Mouse (Mus musculus) CH12.LX (cell line): ENCODE data around the gene Exosc2. TPM values are rescaled to one million over a fixed set of nuclear protein-coding genes. Genes with fewer than 3 reads are reported as not detected.

Experiments used
- DNase-seq: peaks from one replicate; pipeline ENCODE4 v3.0.0-alpha.2; 2013; ENCODE audit errors: extremely low read depth
- H3K27ac ChIP-seq: 2 replicates; pipeline ENCODE4 v1.5.1; 2012; ENCODE audit warnings: low read depth, mild to moderate bottlenecking, control low read depth, moderate library complexity; ENCODE audit not compliant: insufficient read depth
- H3K27me3 ChIP-seq: replicated peaks from 2 replicates; pipeline ENCODE3; 2012; ENCODE audit warnings: inconsistent platforms
- H3K36me3 ChIP-seq, 2 experiments: replicated peaks in 1 of 2; 2 replicates each; pipeline versions ENCODE3 to v1.6.1; 2012; ENCODE audit warnings: inconsistent platforms in 1 of 2, low read length in 1 of 2, mild to moderate bottlenecking in 1 of 2, mixed read lengths in 1 of 2, moderate library complexity in 1 of 2; ENCODE audit not compliant: control insufficient read depth in 1 of 2, insufficient read depth in 1 of 2
- H3K4me1 ChIP-seq, 2 experiments: 2 replicates each; pipeline ENCODE4 v1.6.1; 2012; ENCODE audit warnings: inconsistent platforms in 1 of 2, moderate library complexity in 1 of 2; ENCODE audit not compliant: insufficient read depth in 2 of 2, control insufficient read depth in 1 of 2
- H3K4me2 ChIP-seq: 2 replicates; pipeline ENCODE4 v1.6.1; 2012; ENCODE audit warnings: low read depth, mild to moderate bottlenecking, control low read depth; ENCODE audit not compliant: poor library complexity, insufficient read depth, severe bottlenecking
- H3K4me3 ChIP-seq, 3 experiments: fragments of 150-350 bp in 1 of 3; sonication (generic) in 1 of 3; replicated peaks in 1 of 3; 2 replicates each; pipeline versions ENCODE3 to v1.5.1; 2011 to 2012; ENCODE audit warnings: low read depth in 2 of 3, low read length in 2 of 3, mild to moderate bottlenecking in 2 of 3, moderate library complexity in 2 of 3, control low read depth in 1 of 3, improper control_type of control experiment in 1 of 3, inconsistent platforms in 1 of 3, mixed read lengths in 1 of 3; ENCODE audit not compliant: poor library complexity in 1 of 3
- H3K79me2 ChIP-seq: replicated peaks from 2 replicates; pipeline ENCODE4 v1.6.1; 2012; ENCODE audit warnings: mild to moderate bottlenecking, moderate library complexity; ENCODE audit not compliant: control insufficient read depth, poor library complexity, insufficient read depth, severe bottlenecking; ENCODE audit errors: extremely low read depth
- H3K9ac ChIP-seq: 2 replicates; pipeline ENCODE4 v1.6.1; 2012; ENCODE audit warnings: low read depth, mild to moderate bottlenecking, control low read depth, moderate library complexity; ENCODE audit not compliant: insufficient read depth
- H3K9me3 ChIP-seq: replicated peaks from 2 replicates; pipeline ENCODE3; 2012; ENCODE audit warnings: low read length, inconsistent platforms, mixed read lengths
- BHLHE40 ChIP-seq: IDR thresholded peaks from 2 replicates; pipeline ENCODE4 v1.6.1; 2011; ENCODE audit warnings: mild to moderate bottlenecking, low read depth, low read length, improper control_type of control experiment
- CHD1 ChIP-seq: IDR thresholded peaks from 2 replicates; pipeline ENCODE4 v1.6.1; 2012; ENCODE audit warnings: low read depth, low read length, improper control_type of control experiment, inconsistent platforms
- CTCF ChIP-seq, 2 experiments: IDR thresholded peaks in 1 of 2; conservative IDR thresholded peaks in 1 of 2; 2 replicates each; pipeline ENCODE4 v1.5.1; 2011 to 2012; ENCODE audit warnings: low read depth in 2 of 2, low read length in 2 of 2, improper control_type of control experiment in 1 of 2, inconsistent platforms in 1 of 2, mild to moderate bottlenecking in 1 of 2, moderate library complexity in 1 of 2
- EP300 ChIP-seq: IDR thresholded peaks from 2 replicates; pipeline ENCODE4 v1.6.1; 2011; ENCODE audit warnings: low read length, improper control_type of control experiment
- HCFC1 ChIP-seq: IDR thresholded peaks from 2 replicates; pipeline ENCODE4 v1.6.1; 2012; ENCODE audit warnings: low read depth, mild to moderate bottlenecking, inconsistent platforms, low read length, improper control_type of control experiment
- IRF4 ChIP-seq: IDR thresholded peaks from 2 replicates; pipeline ENCODE4 v1.6.1; 2014; ENCODE audit warnings: low read depth, mild to moderate bottlenecking, inconsistent platforms, low read length, improper control_type of control experiment
- KAT2A ChIP-seq: IDR thresholded peaks from 2 replicates; pipeline ENCODE4 v1.6.1; 2012; ENCODE audit warnings: low read length, improper control_type of control experiment, inconsistent platforms; ENCODE audit not compliant: insufficient replicate concordance
- PAX5 ChIP-seq: IDR thresholded peaks from 2 replicates; pipeline ENCODE4 v1.6.1; 2012; ENCODE audit warnings: low read length, inconsistent platforms, mixed read lengths
- RCOR1 ChIP-seq: conservative IDR thresholded peaks from 2 replicates; pipeline ENCODE4 v1.6.1; 2012; ENCODE audit warnings: low read depth, mild to moderate bottlenecking, inconsistent platforms, low read length, improper control_type of control experiment
- TBP ChIP-seq: conservative IDR thresholded peaks from 2 replicates; pipeline ENCODE4 v1.6.1; 2011; ENCODE audit warnings: low read depth, low read length, improper control_type of control experiment
- TCF12 ChIP-seq: IDR thresholded peaks from 2 replicates; pipeline ENCODE4 v1.6.1; 2014; ENCODE audit warnings: low read depth, mild to moderate bottlenecking, inconsistent platforms, low read length, improper control_type of control experiment
- USF1 ChIP-seq: IDR thresholded peaks from 2 replicates; pipeline ENCODE4 v1.6.1; 2014; ENCODE audit warnings: low read depth, mild to moderate bottlenecking, inconsistent platforms, low read length, improper control_type of control experiment
- ZKSCAN1 ChIP-seq: IDR thresholded peaks from 2 replicates; pipeline ENCODE4 v1.6.1; 2012; ENCODE audit warnings: low read depth, inconsistent platforms, low read length, improper control_type of control experiment, borderline replicate concordance
- dilution Hi-C: fragments of 300-500 bp; cut with MboI; formaldehyde crosslinking; loops from 2 replicates; pipeline ENCODE4 v1.14.3; 2020; ENCODE audit warnings: low sequenced_read_pairs; ENCODE audit not compliant: extremely low pct_unique_long_range_greater_than_20kb, extremely low pct_ligation_motif_present
- in situ Hi-C: fragments of 300-500 bp; cut with MboI; formaldehyde crosslinking; loops from 3 replicates; pipeline ENCODE4 v1.14.3; 2019; ENCODE audit warnings: low sequenced_read_pairs, low pct_ligation_motif_present, low pct_unique_long_range_greater_than_20kb, mixed read lengths
- polyA plus RNA-seq: library from polyadenylated mRNA; unstranded; fragments of >175 nt; gene quantifications from 2 replicates; pipeline ENCODE4 v1.2.1, GENCODE M21; 2012; ENCODE audit warnings: low read depth; ENCODE audit not compliant: insufficient read length
- total RNA-seq, 2 experiments: library from RNA; depleted of rRNA; stranded (reverse); fragments of 300-350 nt in 1 of 2; fragments of >200 nt in 1 of 2; gene quantifications; 2 replicates each; pipeline ENCODE4 v1.2.3; 2012 to 2014

Exosc2 gene
- total and polyA plus RNA-seq, 3 experiments, result 104 to 167 (median 110) TPM

DNA sequence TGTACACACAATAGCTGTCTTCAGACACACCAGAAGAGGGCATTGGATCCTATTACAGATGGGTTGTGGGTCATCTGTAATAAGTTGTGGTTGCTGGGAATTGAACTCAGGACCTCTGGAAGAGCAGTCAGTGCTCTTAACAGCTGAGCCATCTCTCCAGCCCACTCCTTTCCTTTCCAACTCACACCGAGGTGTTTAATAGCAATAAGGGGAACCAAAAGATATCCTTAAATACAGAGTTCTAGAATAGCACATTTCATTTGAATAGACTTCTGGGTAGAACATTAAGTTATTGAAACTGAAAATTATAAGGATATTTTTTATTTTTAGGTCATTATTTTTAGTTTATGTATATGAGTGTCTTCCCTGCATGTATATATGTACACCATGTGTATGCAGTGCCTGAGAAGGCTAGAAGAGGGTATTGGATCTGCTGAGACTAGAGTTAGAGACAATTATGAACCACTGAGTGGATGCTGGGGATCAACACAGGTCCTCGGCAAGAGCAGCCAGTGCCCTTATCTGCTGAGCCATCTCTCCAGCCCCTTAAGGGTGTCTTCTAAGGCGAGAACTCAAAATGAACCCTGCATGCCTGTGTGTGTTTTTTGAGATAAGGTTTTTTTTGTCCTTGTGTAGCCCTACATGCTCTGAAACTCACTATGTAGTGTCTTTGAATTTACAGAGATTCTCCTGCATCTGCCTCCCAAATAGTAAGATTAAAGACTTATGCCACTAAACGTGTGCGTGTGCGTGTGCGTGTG is 54.4 kb downstream of the Exosc2 start:
- H3K9me3 ChIP-seq, result no peaks in the 10 kb centered on the region
- DNase-seq, result no peak
- peaks cover 12 to 41% of the 10 kb centered on the region in 2 experiments for H3K4me1 ChIP-seq
- no peaks in the 10 kb centered on the region for H3K27me3 ChIP-seq
- no peaks in the 10 kb centered on the region for H3K79me2 ChIP-seq
- no peak overlapping the region for H3K9ac ChIP-seq
- H3K36me3 ChIP-seq, result peaks cover 0 to 15% of the 10 kb centered on the region in 2 experiments
- dilution Hi-C loops (no loop called here), in situ Hi-C loops (loop anchor here (10.0 kb wide), 1 partner anchor 60 kb away; no protein-coding TSS in a partner anchor)
- H3K4me3 ChIP-seq, result no peak overlapping the region
- no peak overlapping the region for H3K4me2 ChIP-seq
- no peak overlapping the region for H3K27ac ChIP-seq
- no peak for TF ChIP-seq RCOR1
- no peak for TF ChIP-seq BHLHE40
- TF ChIP-seq CHD1, result no peak
- no peak for TF ChIP-seq TCF12
- no peak for TF ChIP-seq HCFC1
- no peak for TF ChIP-seq CTCF (conservative IDR thresholded peaks at IDR 0.05 in 1 of 2, IDR thresholded peaks at IDR 0.05 in 1 of 2; ENCODE audit: low read depth in 2 of 2, low read length in 2 of 2)
- no peak for TF ChIP-seq ZKSCAN1
- TF ChIP-seq PAX5, result no peak
- TF ChIP-seq IRF4, result no peak
- no peak for TF ChIP-seq TBP
- no peak for TF ChIP-seq USF1

DNA sequence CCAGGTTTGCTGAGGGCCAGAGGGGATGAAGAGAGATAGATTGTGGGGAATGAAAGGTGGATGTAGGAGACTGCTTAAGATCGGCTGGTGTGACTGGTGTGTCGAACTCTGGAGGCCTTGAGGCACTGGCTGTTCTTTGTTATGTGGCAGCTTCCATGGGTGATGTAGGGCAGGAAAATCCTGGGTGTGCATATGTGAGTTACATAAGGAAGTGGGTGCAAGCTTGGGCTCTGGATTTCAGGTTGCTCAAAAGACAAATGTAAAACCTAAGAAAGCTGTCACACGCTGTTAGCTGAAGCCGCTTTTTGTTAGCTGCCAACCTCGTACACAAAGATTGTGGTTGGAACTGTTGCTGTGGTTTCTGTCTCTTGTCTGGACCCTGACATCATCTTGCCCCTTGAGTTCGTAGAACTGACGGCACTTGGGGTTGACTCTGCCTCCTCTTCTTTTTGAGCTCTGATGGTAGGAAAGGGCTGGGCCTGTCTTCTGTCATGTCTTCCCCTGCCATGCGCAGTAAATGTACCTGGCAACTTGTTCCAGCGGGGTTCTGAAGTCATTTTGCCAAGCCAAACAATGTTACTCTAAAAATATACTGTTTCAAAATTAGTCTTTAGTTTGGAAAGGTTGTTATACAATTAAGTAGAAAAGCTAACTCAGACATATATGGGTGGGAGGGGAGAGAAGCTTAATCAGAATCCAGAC is 57.2 kb downstream of the Exosc2 start:
- TF ChIP-seq KAT2A, result no peak
- no peak for TF ChIP-seq EP300
- no peak for TF ChIP-seq ZKSCAN1
- in situ Hi-C loops (loop anchor here (10.0 kb wide), 1 partner anchor 57 kb away; no protein-coding TSS in a partner anchor), dilution Hi-C loops (no loop called here)
- no peak overlapping the region for H3K9ac ChIP-seq
- peaks cover 0 to 7% of the 10 kb centered on the region in 2 experiments for H3K36me3 ChIP-seq
- no peaks in the 10 kb centered on the region for H3K9me3 ChIP-seq
- H3K4me3 ChIP-seq, result no peak overlapping the region
- peak; percentile 59 for DNase-seq
- H3K27me3 ChIP-seq, result no peaks in the 10 kb centered on the region
- H3K4me1 ChIP-seq, result peaks cover 12 to 41% of the 10 kb centered on the region in 2 experiments
- H3K27ac ChIP-seq, result no peak overlapping the region
- no peak overlapping the region for H3K4me2 ChIP-seq
- H3K79me2 ChIP-seq, result no peaks in the 10 kb centered on the region
